Mouse (Mus musculus): ENCODE results near the gene Dok1.

Gene Dok1

GRCm38 (mm10) chr6:83033249-83034185 lies at the start of gene Dok1, which contains the start of gene Loxl3:
Gene Dok1, minus strand, starts transcription at chr6:83033471.
Gene Loxl3, plus strand, starts transcription at chr6:83034173.
- DNase-seq (ENCODE audit: low spot score in 2 of 2): no peak

- DNase-seq (ENCODE audit: low spot score in 2 of 2): no peak
Observed at GRCm38 (mm10) chr6:83080210-83080609, 46.9 kb upstream of the Dok1 start.

GRCm38 (mm10) chr6:83078324-83078858 lies 45.1 kb upstream of the Dok1 start:
- DNase-seq (ENCODE audit: low spot score in 2 of 2): peak; percentile 96 to 100

GRCm38 (mm10) chr6:83077630-83078323 lies 44.5 kb upstream of the Dok1 start, which contains the start of gene Pcgf1:
Gene Pcgf1, plus strand, starts transcription at chr6:83077869.
- DNase-seq (ENCODE audit: low spot score in 2 of 2): peak in 1 of 2 experiments; percentile 41

- DNase-seq (ENCODE audit: low spot score in 2 of 2): no peak
Observed at GRCm38 (mm10) chr6:83074979-83075378, 41.7 kb upstream of the Dok1 start.

- DNase-seq (ENCODE audit: low spot score in 2 of 2): no peak
Observed at GRCm38 (mm10) chr6:83071220-83071619, 37.9 kb upstream of the Dok1 start.

- no peak for DNase-seq (ENCODE audit: low spot score in 2 of 2)
Observed at GRCm38 (mm10) chr6:83070311-83071219, 37.3 kb upstream of the Dok1 start.

GRCm38 (mm10) chr6:83070247-83070310 lies 36.8 kb upstream of the Dok1 start, which contains the start of gene Tlx2:
Gene Tlx2, minus strand, starts transcription at chr6:83070293.
- DNase-seq (ENCODE audit: low spot score in 2 of 2): no peak

GRCm38 (mm10) chr6:83069488-83070246 lies 36.4 kb upstream of the Dok1 start:
- no peak for DNase-seq (ENCODE audit: low spot score in 2 of 2)

- DNase-seq (ENCODE audit: low spot score in 2 of 2): no peak
Observed at GRCm38 (mm10) chr6:83068706-83069487, 35.6 kb upstream of the Dok1 start.

- DNase-seq (ENCODE audit: low spot score in 2 of 2): no peak
Observed at GRCm38 (mm10) chr6:83068221-83068620, 35.0 kb upstream of the Dok1 start.

- no peak for DNase-seq (ENCODE audit: low spot score in 2 of 2)
Observed at GRCm38 (mm10) chr6:83066441-83066840, 33.2 kb upstream of the Dok1 start.

- DNase-seq (ENCODE audit: low spot score in 2 of 2): no peak
Observed at GRCm38 (mm10) chr6:83065995-83066394, 32.7 kb upstream of the Dok1 start.

- no peak for DNase-seq (ENCODE audit: low spot score in 2 of 2)
Observed at GRCm38 (mm10) chr6:83058725-83059124, 25.5 kb upstream of the Dok1 start.

GRCm38 (mm10) chr6:83057790-83058189 lies 24.5 kb upstream of the Dok1 start, which contains the start of gene Dqx1:
Gene Dqx1, plus strand, starts transcription at chr6:83057844.
- no peak for DNase-seq (ENCODE audit: low spot score in 2 of 2)

- DNase-seq (ENCODE audit: low spot score in 2 of 2): no peak
Observed at GRCm38 (mm10) chr6:83054871-83055431, 21.7 kb upstream of the Dok1 start, which contains the start of gene Htra2. Gene Htra2, minus strand, starts transcription at chr6:83055273.

GRCm38 (mm10) chr6:83054074-83054851 lies 21.0 kb upstream of the Dok1 start, which contains the start of gene Aup1:
Gene Aup1, plus strand, starts transcription at chr6:83054521.
- peak; percentile 95 to 96 for DNase-seq (ENCODE audit: low spot score in 2 of 2)

- DNase-seq (ENCODE audit: low spot score in 2 of 2): peak in 1 of 2 experiments; percentile 38
Observed at GRCm38 (mm10) chr6:83053136-83053960, 20.1 kb upstream of the Dok1 start.

Measured in frontal cortex, postnatal 14 days (tissue).